Mouse (Mus musculus) E14TG2a.4 (cell line): ENCODE measurements at regions not wholly inside any gene's neighbourhood (a gene's known extent, or its start where the extent isn't known, plus 50 kb on each side); places are given as distances from the start of the nearest gene placed in this dataset.

Source experiments
- H3K27me3 ChIP-seq: 2 replicates; pipeline ENCODE4 v1.6.1; 2014; ENCODE audit warnings: low read length, control low read depth; ENCODE audit not compliant: insufficient read depth
- H3K36me3 ChIP-seq: 2 replicates; pipeline ENCODE4 v1.6.1; 2014; ENCODE audit warnings: low read length, control low read depth; ENCODE audit not compliant: insufficient read depth
- H3K4me1 ChIP-seq: replicated peaks from 2 replicates; pipeline ENCODE4 v1.6.1; 2014; ENCODE audit warnings: low read depth, low read length, control low read depth
- H3K4me3 ChIP-seq: replicated peaks from 2 replicates; pipeline ENCODE4 v1.5.1; 2014; ENCODE audit warnings: mild to moderate bottlenecking, low read length
- H3K9me3 ChIP-seq: 2 replicates; pipeline ENCODE4 v1.6.1; 2014; ENCODE audit warnings: low read length, control low read depth
- CTCF ChIP-seq: conservative IDR thresholded peaks from 2 replicates; pipeline ENCODE4 v1.5.1; 2014; ENCODE audit warnings: low read length
- NANOG ChIP-seq: IDR thresholded peaks from 2 replicates; pipeline ENCODE4 v1.6.1; 2014; ENCODE audit warnings: borderline replicate concordance, low read length, mixed read lengths
- POU5F1 ChIP-seq: IDR thresholded peaks from 2 replicates; pipeline ENCODE4 v1.6.1; 2014; ENCODE audit warnings: low read length, borderline replicate concordance

DNA sequence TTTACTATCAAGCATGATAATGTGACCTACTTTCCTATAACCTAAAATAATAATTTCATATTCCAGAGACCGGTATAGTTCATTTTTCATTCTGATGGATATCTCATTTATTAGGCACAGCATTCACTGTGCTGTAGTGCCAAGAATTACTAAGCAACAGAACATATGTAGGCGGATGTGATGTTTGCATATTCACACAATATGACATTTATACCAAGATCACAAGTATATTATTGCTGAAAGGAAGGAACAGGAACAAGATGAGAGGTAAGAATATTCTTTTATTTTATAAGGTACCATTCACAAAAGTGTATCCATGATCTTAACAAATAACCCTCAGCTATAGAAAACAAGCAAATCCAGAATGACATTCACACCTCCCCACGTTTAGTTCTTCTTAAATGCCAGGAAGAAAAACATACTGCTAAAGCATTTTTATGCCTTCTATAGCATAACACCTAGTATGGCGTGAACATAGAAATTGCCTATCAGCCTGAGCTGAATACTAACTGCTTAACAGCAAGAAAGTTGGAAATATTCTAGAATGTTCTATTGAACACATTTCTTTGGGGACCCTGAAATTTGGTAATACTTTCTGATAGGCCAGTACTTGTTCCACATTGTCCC, 1062.8 kb upstream of the Acvr2a start:
- Histone ChIP-seq H3K36me3 (no peaks in the 10 kb centered on the region), H3K27me3 (no peaks in the 10 kb centered on the region), H3K9me3 (no peaks in the 10 kb centered on the region), H3K4me3 (no peak overlapping the region), H3K4me1 (no peaks in the 10 kb centered on the region)
- no peak for TF ChIP-seq CTCF
- TF ChIP-seq POU5F1, result no peak
- no peak for TF ChIP-seq NANOG

DNA sequence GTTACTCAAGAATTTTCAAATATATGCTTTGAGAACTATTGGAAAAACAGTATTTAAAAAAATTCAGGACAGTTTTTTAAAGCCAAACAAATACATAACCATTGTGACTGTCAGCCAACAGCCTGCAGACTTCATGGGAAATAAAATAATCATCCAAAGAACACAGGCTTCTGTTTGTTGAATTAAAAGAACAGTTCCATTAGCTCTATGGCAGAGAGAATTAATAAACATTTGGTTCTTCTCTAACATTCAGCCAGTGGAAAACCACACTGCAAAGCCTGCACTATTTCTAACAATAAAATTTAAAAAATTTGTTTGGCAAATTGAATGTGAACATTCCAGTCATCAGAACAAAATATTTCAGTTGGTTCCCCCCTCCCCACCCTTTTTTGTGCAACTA, 1058.2 kb upstream of the Acvr2a start:
- no peaks in the 10 kb centered on the region for H3K36me3 ChIP-seq
- H3K9me3 ChIP-seq, result peaks cover 7% of the 10 kb centered on the region; the same call in 1 of the 2 replicates
- no peak overlapping the region for H3K4me3 ChIP-seq
- TF ChIP-seq CTCF, result no peak
- TF ChIP-seq POU5F1, result no peak
- TF ChIP-seq NANOG, result no peak
- H3K27me3 ChIP-seq, result no peaks in the 10 kb centered on the region
- H3K4me1 ChIP-seq, result no peaks in the 10 kb centered on the region

DNA sequence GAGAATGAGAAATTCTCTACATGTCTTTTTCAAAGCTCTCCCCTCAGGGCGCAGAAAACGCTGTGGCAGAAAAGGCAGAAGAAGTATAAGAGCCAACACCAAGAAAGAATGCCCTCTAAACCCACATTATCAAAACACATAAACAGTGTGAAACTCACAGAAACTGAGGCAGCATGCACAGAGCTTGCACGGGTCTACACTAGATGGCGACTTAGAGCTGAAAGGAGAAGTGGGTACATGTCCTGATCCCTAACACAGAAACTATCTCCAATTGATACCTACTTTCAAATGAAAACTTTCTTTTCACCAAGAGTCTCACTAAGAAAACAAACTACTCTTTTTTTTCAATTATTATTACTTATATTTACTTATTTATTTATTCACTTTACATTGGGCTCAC, 1057.7 kb upstream of the Acvr2a start:
- H3K4me1 ChIP-seq, result no peaks in the 10 kb centered on the region
- no peak overlapping the region for H3K4me3 ChIP-seq

DNA sequence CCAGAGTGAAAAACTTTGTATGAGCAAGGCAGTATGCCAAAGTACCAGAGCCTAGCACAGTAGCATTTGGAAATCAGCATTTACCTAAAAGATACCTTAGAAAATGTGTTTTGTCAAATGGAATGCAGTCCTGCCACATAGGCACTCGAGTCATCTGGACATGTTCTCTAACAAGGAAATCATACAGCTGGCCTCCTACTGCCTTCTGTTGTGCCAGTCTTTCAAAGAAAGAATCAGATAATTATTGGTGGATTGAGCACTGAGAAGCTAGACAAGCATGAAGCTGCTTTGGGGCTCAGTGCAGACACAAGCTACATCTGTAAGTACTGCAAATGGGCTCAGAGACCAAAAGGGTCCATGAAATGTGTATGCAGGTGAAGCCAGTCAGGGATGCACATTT, 1038.1 kb upstream of the Acvr2a start:
- no peaks in the 10 kb centered on the region for H3K4me1 ChIP-seq
- no peak for TF ChIP-seq POU5F1
- no peaks in the 10 kb centered on the region for H3K9me3 ChIP-seq
- H3K36me3 ChIP-seq, result no peaks in the 10 kb centered on the region
- no peaks in the 10 kb centered on the region for H3K27me3 ChIP-seq
- H3K4me3 ChIP-seq, result no peak overlapping the region

More for the DNA sequence above, 1057.7 kb upstream of the Acvr2a start:
- peaks cover 12% of the 10 kb centered on the region; the same call in 1 of the 2 replicates for H3K9me3 ChIP-seq
- no peaks in the 10 kb centered on the region for H3K27me3 ChIP-seq
- peak; percentile 22 for TF ChIP-seq CTCF
- TF ChIP-seq NANOG, result no peak
- TF ChIP-seq POU5F1, result no peak
- no peaks in the 10 kb centered on the region for H3K36me3 ChIP-seq

DNA sequence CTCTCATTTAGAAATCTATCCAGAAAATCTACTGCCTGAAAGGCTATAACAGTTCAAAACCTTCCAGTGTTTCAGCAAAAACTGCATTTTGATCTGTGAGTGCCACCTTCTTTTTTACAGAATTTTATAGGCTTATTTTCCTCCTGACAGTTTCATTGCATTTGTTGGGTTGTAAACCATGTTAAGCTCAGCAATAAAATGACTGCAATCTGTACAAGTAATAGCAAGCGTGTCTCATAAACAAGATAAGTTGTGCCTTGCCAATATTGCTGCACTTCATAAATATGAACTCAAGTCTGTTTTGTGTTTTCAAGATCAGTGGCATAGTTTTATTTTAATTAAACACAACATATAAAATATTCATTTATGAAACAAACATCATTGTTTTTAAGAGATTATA, 1036.9 kb upstream of the Acvr2a start:
- no peaks in the 10 kb centered on the region for H3K27me3 ChIP-seq
- no peaks in the 10 kb centered on the region for H3K9me3 ChIP-seq
- H3K4me3 ChIP-seq, result no peak overlapping the region
- no peaks in the 10 kb centered on the region for H3K36me3 ChIP-seq
- H3K4me1 ChIP-seq, result no peaks in the 10 kb centered on the region
- TF ChIP-seq POU5F1 (no peak), NANOG (no peak), CTCF (no peak)

DNA sequence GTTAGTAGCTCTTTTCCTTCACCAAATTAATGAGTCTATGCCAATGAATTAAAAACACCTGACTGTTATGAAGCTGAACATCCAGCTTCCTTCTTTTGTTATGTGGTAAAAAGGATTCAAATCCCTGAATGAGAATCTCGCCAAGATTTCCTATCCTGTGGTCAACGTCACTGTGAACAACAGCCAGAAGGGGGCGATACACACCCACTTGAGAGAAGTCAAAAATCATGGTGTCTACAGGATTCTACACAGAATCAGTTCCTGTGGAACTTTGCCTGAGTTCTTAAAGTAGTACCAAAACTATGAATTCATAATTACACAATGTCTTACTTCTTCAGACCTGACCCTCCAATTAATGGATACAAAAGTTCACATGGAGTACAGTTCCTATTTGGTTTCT, 1028.1 kb upstream of the Acvr2a start:
- H3K36me3 ChIP-seq, result no peaks in the 10 kb centered on the region
- no peaks in the 10 kb centered on the region; the same call in 1 of the 2 replicates for H3K9me3 ChIP-seq
- H3K4me1 ChIP-seq, result no peaks in the 10 kb centered on the region
- H3K27me3 ChIP-seq, result no peaks in the 10 kb centered on the region
- TF ChIP-seq NANOG, result no peak
- TF ChIP-seq POU5F1, result no peak
- peak; percentile 60 for TF ChIP-seq CTCF
- no peak overlapping the region for H3K4me3 ChIP-seq

DNA sequence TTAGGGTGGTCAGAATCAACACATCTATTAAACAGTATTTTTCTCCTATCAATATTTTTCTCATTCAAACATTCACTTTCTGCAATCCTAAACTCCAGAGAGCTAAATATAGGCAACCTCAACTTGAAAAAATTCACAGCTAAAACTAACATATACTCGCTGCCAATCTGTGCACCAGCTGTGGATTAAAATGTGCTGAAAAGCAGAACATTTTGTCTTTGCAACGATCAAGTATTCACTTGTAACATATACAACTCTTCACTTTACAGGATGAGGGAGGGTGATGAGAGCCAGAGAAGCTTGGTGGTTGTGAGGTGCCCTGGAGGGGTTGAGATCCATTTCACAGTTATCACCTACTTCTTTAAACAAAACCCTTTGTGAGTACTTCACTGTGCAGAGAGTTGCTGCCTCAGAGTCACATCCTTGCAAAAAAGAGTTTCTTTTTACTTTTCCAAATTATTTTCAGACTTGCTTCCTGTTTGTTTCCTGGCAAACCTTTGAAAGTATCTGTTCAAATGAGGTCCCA, 991.1 kb upstream of the Acvr2a start:
- no peaks in the 10 kb centered on the region for H3K36me3 ChIP-seq

DNA sequence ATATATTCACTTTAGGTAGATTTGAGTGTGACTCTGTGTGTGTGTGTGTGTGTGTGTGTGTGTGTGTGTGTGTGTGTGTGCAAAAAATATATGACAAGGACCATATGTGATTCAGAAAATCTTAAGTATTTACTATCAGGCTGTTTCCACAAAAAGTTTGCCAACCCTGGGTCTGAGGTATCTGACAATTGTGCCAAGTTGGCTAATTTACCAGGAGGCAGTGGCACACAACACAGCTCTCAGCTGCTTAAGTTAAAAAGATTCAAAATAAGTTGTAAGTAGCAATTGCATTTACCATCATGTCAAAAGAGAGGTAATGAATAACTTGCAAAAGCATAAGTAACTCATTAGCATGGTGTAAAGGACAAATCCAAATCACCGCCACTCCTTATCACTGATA, 981.4 kb upstream of the Acvr2a start:
- Histone ChIP-seq H3K4me1 (no peaks in the 10 kb centered on the region), H3K36me3 (no peaks in the 10 kb centered on the region), H3K27me3 (no peaks in the 10 kb centered on the region), H3K9me3 (no peaks in the 10 kb centered on the region), H3K4me3 (no peak overlapping the region)
- TF ChIP-seq CTCF (no peak), NANOG (no peak)

More for the DNA sequence above, 991.1 kb upstream of the Acvr2a start:
- TF ChIP-seq NANOG, result no peak
- TF ChIP-seq CTCF, result no peak
- no peak for TF ChIP-seq POU5F1
- H3K9me3 ChIP-seq, result no peaks in the 10 kb centered on the region
- H3K27me3 ChIP-seq, result no peaks in the 10 kb centered on the region
- H3K4me1 ChIP-seq, result no peaks in the 10 kb centered on the region
- H3K4me3 ChIP-seq, result no peak overlapping the region

DNA sequence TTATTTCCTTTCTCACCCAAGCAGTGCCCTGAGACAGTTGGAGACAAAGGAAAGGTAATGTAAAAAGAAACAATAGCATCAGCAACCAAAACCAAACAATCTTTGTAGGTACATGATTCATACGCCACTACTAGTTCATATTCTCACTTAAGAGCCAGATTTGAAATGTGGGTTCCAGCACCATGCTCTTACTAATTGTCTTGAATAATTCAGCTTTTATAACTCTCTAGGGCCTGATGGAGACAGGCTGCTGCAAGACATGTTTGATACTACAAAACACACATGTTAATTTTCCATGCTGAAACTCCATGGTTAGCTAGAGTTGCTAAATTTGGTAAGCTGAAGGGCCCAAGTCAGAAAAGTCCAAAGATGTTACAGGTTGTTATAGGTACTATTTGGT, 980.4 kb upstream of the Acvr2a start:
- H3K27me3 ChIP-seq, result no peaks in the 10 kb centered on the region
- TF ChIP-seq POU5F1 (no peak), CTCF (no peak), NANOG (no peak)

More for the DNA sequence above, 980.4 kb upstream of the Acvr2a start:
- Histone ChIP-seq H3K36me3 (no peaks in the 10 kb centered on the region), H3K4me1 (no peaks in the 10 kb centered on the region), H3K4me3 (no peak overlapping the region), H3K9me3 (no peaks in the 10 kb centered on the region)
